Mouse (Mus musculus): ENCODE data around the gene Pak7. TPM values are rescaled to one million over a fixed set of nuclear protein-coding genes. Genes with fewer than 3 reads are reported as not detected.

Pak7 gene
- polyA plus RNA-seq, 1 experiment from 2014 or later, result 32.8 TPM

DNA sequence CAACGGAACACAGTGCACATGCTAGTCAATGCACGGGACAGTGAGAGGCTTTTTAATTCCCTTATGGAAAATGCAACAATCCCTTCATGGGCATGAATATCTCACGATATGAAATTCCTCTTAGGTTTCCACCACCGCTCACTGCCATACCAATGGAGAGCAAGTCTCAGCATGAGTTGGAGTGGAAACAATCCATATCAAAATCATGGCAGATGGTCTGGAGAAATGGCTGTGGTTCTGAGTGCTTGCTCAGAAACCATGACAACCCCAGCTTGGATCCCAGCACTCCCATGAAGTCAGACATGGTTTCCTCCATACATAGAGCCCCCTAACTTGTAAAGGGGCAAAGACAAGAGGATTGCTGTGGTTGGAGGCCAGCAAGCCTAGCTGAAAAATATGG lies 339.3 kb downstream of the Pak7 start:
- Histone ChIP-seq H3K4me2 (ENCODE audit: low read depth, low read length) (no peak overlapping the region), H3K9me3 (ENCODE audit: control insufficient read depth, low read length) (no peaks in the 10 kb centered on the region), H3K9ac (replicated peaks; ENCODE audit: low read depth, low read length) (no peak overlapping the region), H3K4me1 (ENCODE audit: control insufficient read depth, insufficient read depth, low read length) (peaks cover 3% of the 10 kb centered on the region; the same call in 1 of the 2 replicates), H3K27me3 (ENCODE audit: control insufficient read depth, insufficient read depth, low read length) (no peaks in the 10 kb centered on the region), H3K27ac (ENCODE audit: low read depth, low read length) (no peak overlapping the region), H3K36me3 (ENCODE audit: control insufficient read depth, insufficient read depth, low read length) (no peaks in the 10 kb centered on the region), H3K4me3 (ENCODE audit: low read depth, low read length) (no peak overlapping the region)
- no peak for ATAC-seq (ENCODE audit: low read depth)
- WGBS, result 93% methylated on average over 4 of the region's 4 CpGs

Other genes with a start within 250 kb of the Pak7 start
- gene Ankef1, start 113.9 kb upstream of the Pak7 start, polyA plus RNA-seq (2014; fragmentation: Nextera tagmentation; extraction: Ambion mirVana), result 0.62 TPM in 2 replicates